Mouse (Mus musculus) brain, embryonic 18.5 days (tissue): Measurements from ENCODE around the gene Nanog.

Source experiments
- DNase-seq: peaks from one replicate; pipeline ENCODE4 v3.0.0-alpha.2; 2012; ENCODE audit warnings: low read depth, low spot score

Nanog gene

GRCm38 (mm10) chr6:122762480-122762879 lies 55.2 kb downstream of the Nanog start:
- DNase-seq, result no peak

- DNase-seq, result no peak
Measured at GRCm38 (mm10) chr6:122762952-122763700, 55.8 kb downstream of the Nanog start.

DNA sequence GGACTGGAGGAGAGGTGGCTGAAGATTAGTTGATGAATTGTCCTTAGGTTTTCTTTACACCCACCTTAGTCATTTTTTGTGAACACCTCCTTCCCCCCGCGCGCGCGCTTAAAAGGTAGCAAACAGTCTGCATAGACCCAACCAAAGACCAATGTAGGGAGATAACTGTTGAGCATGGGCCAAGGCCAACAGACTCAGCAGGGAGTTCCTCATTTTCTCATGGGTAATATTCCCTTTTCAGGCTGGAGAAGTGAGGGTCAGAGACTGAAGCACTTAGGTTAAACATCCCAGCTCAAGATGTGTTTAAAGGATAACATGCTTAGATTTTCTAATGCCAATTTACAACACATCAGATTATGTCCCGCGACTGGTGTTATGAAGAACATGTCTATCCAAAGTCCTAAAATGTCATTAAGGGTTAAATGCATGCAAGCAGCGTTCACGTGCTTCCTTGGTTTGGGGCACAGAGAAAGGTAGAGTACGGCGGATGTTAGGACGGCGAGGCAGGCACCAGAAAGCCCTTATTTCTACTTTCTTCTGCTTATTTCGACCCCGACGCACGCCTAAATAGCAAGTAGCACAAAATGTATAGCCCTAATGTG lies 56.7 kb downstream of the Nanog start:
- no peak for DNase-seq
